Mouse (Mus musculus) brain, embryonic 14.5 days (tissue): ENCODE results near the gene Cnot11.

Experiments
- CTCF ChIP-seq: fragments of 200-500 bp; IDR thresholded peaks from 2 replicates; pipeline ENCODE4 v1.5.1; 2012; ENCODE audit warnings: inconsistent platforms, mild to moderate bottlenecking, moderate library complexity, borderline replicate concordance; ENCODE audit not compliant: insufficient read depth, insufficient read length; ENCODE audit errors: extremely low read depth
- POLR2A ChIP-seq: fragments of 200-500 bp; IDR thresholded peaks from 2 replicates; pipeline ENCODE4 v1.6.1; 2012; ENCODE audit warnings: mild to moderate bottlenecking, inconsistent platforms, borderline replicate concordance; ENCODE audit not compliant: poor library complexity, insufficient read depth, insufficient read length, severe bottlenecking; ENCODE audit errors: extremely low read depth

- TF ChIP-seq CTCF: no peak
- no peak for TF ChIP-seq POLR2A
These were observed 46.4 kb downstream of the Cnot11 start for GRCm38 (mm10) chr1:39581215-39581614.
